Mouse (Mus musculus): ENCODE measurements at regions not wholly inside any gene's neighbourhood (a gene's known extent, or its start where the extent isn't known, plus 50 kb on each side); places are given as distances from the start of the nearest gene placed in this dataset.

- no peaks in the 10 kb centered on the region for H3K4me1 ChIP-seq (ENCODE audit: control insufficient read depth in 2 of 2, insufficient read depth in 2 of 2, low read length in 2 of 2)
- no peak overlapping the region for H3K9ac ChIP-seq (ENCODE audit: low read length)
- WGBS: 80% methylated on average over 3 of the region's 3 CpGs
- ATAC-seq (ENCODE audit: insufficient number of reproducible peaks, insufficient read depth, low FRiP score, low read depth): no peak
- H3K36me3 ChIP-seq (ENCODE audit: control insufficient read depth, insufficient read depth, low read length): no peaks in the 10 kb centered on the region
- H3K9me3 ChIP-seq (ENCODE audit: control insufficient read depth, low read length): no peaks in the 10 kb centered on the region
- no peak overlapping the region for H3K27ac ChIP-seq (replicated peaks in 1 of 2; ENCODE audit: control insufficient read depth in 1 of 2, insufficient read depth in 1 of 2, low read depth in 2 of 2, low read length in 2 of 2)
- H3K4me2 ChIP-seq (ENCODE audit: low read length): no peak overlapping the region
- H3K27me3 ChIP-seq (ENCODE audit: control insufficient read depth, insufficient read depth, low read length): no peaks in the 10 kb centered on the region
- H3K4me3 ChIP-seq (ENCODE audit: control insufficient read depth in 1 of 2, insufficient read depth in 1 of 2, low read depth in 1 of 2, low read length in 2 of 2): no peak overlapping the region
Observed at GRCm38 (mm10) chr1:42008046-42008445, 687.5 kb upstream of the Pou3f3 start.

GRCm38 (mm10) chr1:42012911-42013310 is 682.7 kb upstream of the Pou3f3 start:
- no peaks in the 10 kb centered on the region for H3K36me3 ChIP-seq (ENCODE audit: control insufficient read depth, insufficient read depth, low read length)
- 84% methylated on average over 3 of the region's 3 CpGs for WGBS
- H3K4me3 ChIP-seq (ENCODE audit: control insufficient read depth in 1 of 2, insufficient read depth in 1 of 2, low read depth in 1 of 2, low read length in 2 of 2): no peak overlapping the region
- H3K4me2 ChIP-seq (ENCODE audit: low read length): no peak overlapping the region
- no peaks in the 10 kb centered on the region for H3K9me3 ChIP-seq (ENCODE audit: control insufficient read depth, low read length)
- H3K4me1 ChIP-seq (ENCODE audit: control insufficient read depth in 2 of 2, insufficient read depth in 2 of 2, low read length in 2 of 2): no peaks in the 10 kb centered on the region
- ATAC-seq (ENCODE audit: insufficient number of reproducible peaks, insufficient read depth, low FRiP score, low read depth): no peak
- H3K27ac ChIP-seq (replicated peaks in 1 of 2; ENCODE audit: control insufficient read depth in 1 of 2, insufficient read depth in 1 of 2, low read depth in 2 of 2, low read length in 2 of 2): no peak overlapping the region
- no peaks in the 10 kb centered on the region for H3K27me3 ChIP-seq (ENCODE audit: control insufficient read depth, insufficient read depth, low read length)
- H3K9ac ChIP-seq (ENCODE audit: low read length): no peak overlapping the region

DNA sequence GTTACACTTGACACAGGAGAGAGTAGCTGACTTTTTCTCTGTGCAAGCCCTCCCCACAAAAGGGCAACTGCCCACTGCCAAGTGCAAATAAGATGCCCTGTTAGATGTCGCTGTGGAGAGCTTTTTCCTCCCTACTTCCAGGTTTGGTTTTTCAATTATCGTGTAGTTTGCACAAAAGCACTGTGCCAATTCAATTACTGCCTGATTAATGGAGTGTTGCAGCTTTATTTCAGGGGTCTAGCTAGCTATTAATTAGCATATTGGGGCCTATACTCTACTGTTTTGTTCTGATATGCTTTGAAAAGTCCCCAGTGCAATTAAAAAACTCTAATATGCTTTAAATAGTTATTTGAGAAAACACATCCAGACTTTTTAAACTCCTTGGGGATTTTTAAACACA is 676.6 kb upstream of the Pou3f3 start:
- 71% methylated on average over 2 of the region's 2 CpGs for WGBS
- Histone ChIP-seq H3K9me3 (ENCODE audit: control insufficient read depth, low read length) (0 out of 2 replicates have a peak, but pooled peaks cover 2% of the 10 kb centered on the region), H3K9ac (ENCODE audit: low read length) (no peak overlapping the region), H3K36me3 (ENCODE audit: control insufficient read depth, insufficient read depth, low read length) (no peaks in the 10 kb centered on the region), H3K4me2 (ENCODE audit: low read length) (no peak overlapping the region), H3K27me3 (ENCODE audit: control insufficient read depth, insufficient read depth, low read length) (no peaks in the 10 kb centered on the region), H3K4me3 (ENCODE audit: control insufficient read depth in 1 of 2, insufficient read depth in 1 of 2, low read depth in 1 of 2, low read length in 2 of 2) (no peak overlapping the region), H3K4me1 (ENCODE audit: control insufficient read depth in 2 of 2, insufficient read depth in 2 of 2, low read length in 2 of 2) (no peaks in the 10 kb centered on the region), H3K27ac (replicated peaks in 1 of 2; ENCODE audit: control insufficient read depth in 1 of 2, insufficient read depth in 1 of 2, low read depth in 2 of 2, low read length in 2 of 2) (no peak overlapping the region)
- no peak for ATAC-seq (ENCODE audit: insufficient number of reproducible peaks, insufficient read depth, low FRiP score, low read depth)

DNA sequence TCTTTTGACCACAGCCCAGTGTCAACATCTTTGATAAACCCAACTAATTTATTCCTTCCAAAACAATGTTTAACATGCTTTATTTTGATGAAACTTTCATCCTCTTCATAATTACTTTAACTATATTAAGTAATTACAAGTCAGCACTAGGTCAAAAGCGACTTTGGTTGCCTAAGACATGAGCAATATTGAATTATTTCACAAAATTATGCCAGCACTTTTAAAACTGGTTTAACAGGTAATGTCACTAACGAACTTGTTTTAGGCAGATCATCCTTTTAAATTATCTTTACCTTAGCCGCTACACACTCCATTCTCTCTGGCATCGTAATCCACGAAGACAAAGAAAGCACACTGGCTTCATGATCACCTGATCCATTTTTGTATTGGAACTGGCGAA is 669.8 kb upstream of the Pou3f3 start:
- no peak for ATAC-seq (ENCODE audit: insufficient number of reproducible peaks, insufficient read depth, low FRiP score, low read depth)
- no peaks in the 10 kb centered on the region for H3K27me3 ChIP-seq (ENCODE audit: control insufficient read depth, insufficient read depth, low read length)
- 0 out of 2 replicates have a peak, but pooled peaks cover 2% of the 10 kb centered on the region for H3K9me3 ChIP-seq (ENCODE audit: control insufficient read depth, low read length)
- H3K4me2 ChIP-seq (ENCODE audit: low read length): no peak overlapping the region
- H3K4me1 ChIP-seq (ENCODE audit: control insufficient read depth in 2 of 2, insufficient read depth in 2 of 2, low read length in 2 of 2): no peaks in the 10 kb centered on the region
- no peaks in the 10 kb centered on the region for H3K36me3 ChIP-seq (ENCODE audit: control insufficient read depth, insufficient read depth, low read length)
- no peak overlapping the region for H3K9ac ChIP-seq (ENCODE audit: low read length)
- no peak overlapping the region for H3K27ac ChIP-seq (replicated peaks in 1 of 2; ENCODE audit: control insufficient read depth in 1 of 2, insufficient read depth in 1 of 2, low read depth in 2 of 2, low read length in 2 of 2)
- 83% methylated on average over 6 of the region's 6 CpGs for WGBS
- H3K4me3 ChIP-seq (ENCODE audit: control insufficient read depth in 1 of 2, insufficient read depth in 1 of 2, low read depth in 1 of 2, low read length in 2 of 2): no peak overlapping the region

DNA sequence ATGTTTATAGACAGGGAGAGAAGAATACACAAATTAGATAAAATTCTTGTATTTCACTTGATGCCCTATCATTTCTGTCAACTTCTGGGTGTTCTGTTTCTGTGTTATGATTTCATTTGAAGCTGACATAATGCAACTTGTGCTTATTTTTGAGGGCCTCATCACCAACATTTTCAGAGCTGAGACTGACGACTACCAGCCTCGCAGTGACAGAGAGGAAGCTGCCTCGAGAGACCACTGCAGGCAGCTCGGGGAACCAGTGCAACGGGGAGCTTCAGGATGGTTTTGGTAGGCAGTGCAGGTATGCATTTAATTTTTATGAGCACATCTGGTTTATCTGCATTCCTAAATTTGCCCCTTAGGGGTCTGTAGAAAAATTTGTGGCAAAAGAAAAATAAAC is 669.1 kb upstream of the Pou3f3 start:
- H3K27me3 ChIP-seq (ENCODE audit: control insufficient read depth, insufficient read depth, low read length): no peaks in the 10 kb centered on the region
- WGBS: 45% methylated on average over 5 of the region's 5 CpGs
- no peaks in the 10 kb centered on the region for H3K4me1 ChIP-seq (ENCODE audit: control insufficient read depth in 2 of 2, insufficient read depth in 2 of 2, low read length in 2 of 2)
- H3K4me2 ChIP-seq (ENCODE audit: low read length): no peak overlapping the region
- ATAC-seq (ENCODE audit: insufficient number of reproducible peaks, insufficient read depth, low FRiP score, low read depth): no peak
- H3K27ac ChIP-seq (replicated peaks in 1 of 2; ENCODE audit: control insufficient read depth in 1 of 2, insufficient read depth in 1 of 2, low read depth in 2 of 2, low read length in 2 of 2): no peak overlapping the region
- no peaks in the 10 kb centered on the region for H3K36me3 ChIP-seq (ENCODE audit: control insufficient read depth, insufficient read depth, low read length)
- H3K4me3 ChIP-seq (ENCODE audit: control insufficient read depth in 1 of 2, insufficient read depth in 1 of 2, low read depth in 1 of 2, low read length in 2 of 2): no peak overlapping the region
- H3K9ac ChIP-seq (ENCODE audit: low read length): no peak overlapping the region
- 0 out of 2 replicates have a peak, but pooled peaks cover 2% of the 10 kb centered on the region for H3K9me3 ChIP-seq (ENCODE audit: control insufficient read depth, low read length)

DNA sequence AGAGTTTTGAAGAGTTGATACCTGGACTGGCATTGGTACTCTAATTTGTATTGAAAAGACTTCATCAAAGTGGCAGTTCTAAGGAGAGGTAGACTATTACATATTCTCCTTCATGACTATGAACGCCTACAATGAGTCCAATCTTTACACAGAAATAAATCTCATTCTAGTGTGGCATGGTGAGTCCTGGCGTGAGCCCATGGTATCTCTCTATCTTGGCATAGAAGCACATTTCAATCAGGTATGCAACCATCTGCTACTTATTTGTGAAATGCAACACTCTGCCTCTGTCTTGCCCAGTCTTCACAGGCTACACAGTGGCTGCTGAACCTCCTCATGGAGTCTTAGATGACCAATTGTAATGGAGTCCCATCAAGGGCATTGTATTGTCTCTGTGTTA is 661.8 kb upstream of the Pou3f3 start:
- no peak for ATAC-seq (ENCODE audit: insufficient number of reproducible peaks, insufficient read depth, low FRiP score, low read depth)
- no peaks in the 10 kb centered on the region for H3K36me3 ChIP-seq (ENCODE audit: control insufficient read depth, insufficient read depth, low read length)
- H3K27ac ChIP-seq (replicated peaks in 1 of 2; ENCODE audit: control insufficient read depth in 1 of 2, insufficient read depth in 1 of 2, low read depth in 2 of 2, low read length in 2 of 2): no peak overlapping the region
- no peak overlapping the region for H3K4me2 ChIP-seq (ENCODE audit: low read length)
- 75% methylated on average over 2 of the region's 2 CpGs for WGBS
- H3K9me3 ChIP-seq (ENCODE audit: control insufficient read depth, low read length): no peaks in the 10 kb centered on the region
- no peaks in the 10 kb centered on the region for H3K27me3 ChIP-seq (ENCODE audit: control insufficient read depth, insufficient read depth, low read length)
- H3K9ac ChIP-seq (ENCODE audit: low read length): no peak overlapping the region
- no peaks in the 10 kb centered on the region for H3K4me1 ChIP-seq (ENCODE audit: control insufficient read depth in 2 of 2, insufficient read depth in 2 of 2, low read length in 2 of 2)
- H3K4me3 ChIP-seq (ENCODE audit: control insufficient read depth in 1 of 2, insufficient read depth in 1 of 2, low read depth in 1 of 2, low read length in 2 of 2): no peak overlapping the region

- WGBS: 53% methylated on average over 4 of the region's 4 CpGs
- ATAC-seq (ENCODE audit: insufficient number of reproducible peaks, insufficient read depth, low FRiP score, low read depth): no peak
- no peak overlapping the region for H3K4me2 ChIP-seq (ENCODE audit: low read length)
Observed at GRCm38 (mm10) chr1:42035371-42035770, 660.2 kb upstream of the Pou3f3 start.

GRCm38 (mm10) chr1:42041544-42041943 is 654.0 kb upstream of the Pou3f3 start:
- no peak overlapping the region for H3K4me3 ChIP-seq (ENCODE audit: control insufficient read depth in 1 of 2, insufficient read depth in 1 of 2, low read depth in 1 of 2, low read length in 2 of 2)
- no peak overlapping the region for H3K27ac ChIP-seq (replicated peaks in 1 of 2; ENCODE audit: control insufficient read depth in 1 of 2, insufficient read depth in 1 of 2, low read depth in 2 of 2, low read length in 2 of 2)
- H3K9ac ChIP-seq (ENCODE audit: low read length): no peak overlapping the region
- no peaks in the 10 kb centered on the region for H3K36me3 ChIP-seq (ENCODE audit: control insufficient read depth, insufficient read depth, low read length)
- no peak for ATAC-seq (ENCODE audit: insufficient number of reproducible peaks, insufficient read depth, low FRiP score, low read depth)
- no peaks in the 10 kb centered on the region for H3K9me3 ChIP-seq (ENCODE audit: control insufficient read depth, low read length)
- H3K27me3 ChIP-seq (ENCODE audit: control insufficient read depth, insufficient read depth, low read length): no peaks in the 10 kb centered on the region
- WGBS: 52% methylated on average over 2 of the region's 2 CpGs
- no peak overlapping the region for H3K4me2 ChIP-seq (ENCODE audit: low read length)
- H3K4me1 ChIP-seq (ENCODE audit: control insufficient read depth in 2 of 2, insufficient read depth in 2 of 2, low read length in 2 of 2): no peaks in the 10 kb centered on the region

More at GRCm38 (mm10) chr1:42035371-42035770, 660.2 kb upstream of the Pou3f3 start:
- Histone ChIP-seq H3K4me1 (ENCODE audit: control insufficient read depth in 2 of 2, insufficient read depth in 2 of 2, low read length in 2 of 2) (no peaks in the 10 kb centered on the region), H3K4me3 (ENCODE audit: control insufficient read depth in 1 of 2, insufficient read depth in 1 of 2, low read depth in 1 of 2, low read length in 2 of 2) (no peak overlapping the region), H3K27me3 (ENCODE audit: control insufficient read depth, insufficient read depth, low read length) (no peaks in the 10 kb centered on the region), H3K9ac (ENCODE audit: low read length) (no peak overlapping the region), H3K9me3 (ENCODE audit: control insufficient read depth, low read length) (no peaks in the 10 kb centered on the region), H3K36me3 (ENCODE audit: control insufficient read depth, insufficient read depth, low read length) (no peaks in the 10 kb centered on the region), H3K27ac (replicated peaks in 1 of 2; ENCODE audit: control insufficient read depth in 1 of 2, insufficient read depth in 1 of 2, low read depth in 2 of 2, low read length in 2 of 2) (no peak overlapping the region)

Measured in heart, embryonic 14.5 days (tissue).